Mouse (Mus musculus) midbrain, embryonic 16.5 days (tissue): Measurements from ENCODE around the gene Mrpl34. TPM values are rescaled to one million over a fixed set of nuclear protein-coding genes. Genes with fewer than 3 reads are reported as not detected.
"Not testable (repeated sequence)": the region's sequence is repeated elsewhere in the genome, so short reads cannot be mapped to it uniquely, and the experiment has no call there.

Experiments
- ATAC-seq: fragments of 200-750 bp; cut with Nextera tagmentation; 2 replicates; pipeline ENCODE4 v1.8.0; 2017; ENCODE audit warnings: moderate TSS enrichment
- H3K27ac ChIP-seq: fragments of 300-500 bp; sonication (generic); 2 replicates; pipeline ENCODE4 v1.5.1; 2014; ENCODE audit warnings: mild to moderate bottlenecking, low read length, mixed read lengths
- H3K27me3 ChIP-seq: fragments of 300-500 bp; sonication (generic); 2 replicates; pipeline ENCODE4 v1.6.1; 2014; ENCODE audit warnings: low read depth, low read length, mixed read lengths; ENCODE audit not compliant: control insufficient read depth, insufficient read depth
- H3K36me3 ChIP-seq: fragments of 300-500 bp; sonication (generic); 2 replicates; pipeline ENCODE4 v1.6.1; 2014; ENCODE audit warnings: mild to moderate bottlenecking, low read length, moderate library complexity, mixed read lengths; ENCODE audit not compliant: control insufficient read depth, insufficient read depth
- H3K4me1 ChIP-seq: fragments of 300-500 bp; sonication (generic); 2 replicates; pipeline ENCODE4 v1.6.1; 2014; ENCODE audit warnings: mild to moderate bottlenecking, low read length, mixed read lengths; ENCODE audit not compliant: control insufficient read depth, insufficient read depth
- H3K4me2 ChIP-seq: fragments of 300-500 bp; sonication (generic); 2 replicates; pipeline ENCODE4 v1.6.1; 2014; ENCODE audit warnings: mild to moderate bottlenecking, low read length, mixed read lengths
- H3K4me3 ChIP-seq: fragments of 300-500 bp; sonication (generic); 2 replicates; pipeline ENCODE4 v1.5.1; 2014; ENCODE audit warnings: low read depth, mild to moderate bottlenecking, low read length, moderate library complexity, mixed read lengths
- H3K9ac ChIP-seq: fragments of 300-500 bp; sonication (generic); 2 replicates; pipeline ENCODE4 v1.6.1; 2014; ENCODE audit warnings: low read depth, low read length, mixed read lengths
- H3K9me3 ChIP-seq: fragments of 300-500 bp; sonication (generic); replicated peaks from 2 replicates; pipeline ENCODE4 v1.6.1; 2014; ENCODE audit warnings: mild to moderate bottlenecking, low read length, mixed read lengths; ENCODE audit not compliant: control insufficient read depth, poor library complexity, severe bottlenecking
- WGBS: fragments of 180-500 bp; shearing (Covaris S2); extraction: QIAGEN DNeasy Blood & Tissue Kit; methylation state at CpG from one replicate; pipeline ENCODE4 v1.1.7; 2014; 5-methylcytosine and 5-hydroxymethylcytosine counted together
- polyA plus RNA-seq: library from polyadenylated mRNA; unstranded; fragments of >200 nt; fragmentation: Nextera tagmentation; extraction: Ambion mirVana; gene quantifications from 2 replicates; pipeline ENCODE4 v1.2.1, GENCODE M21; 2015

Gene Mrpl34
- polyA plus RNA-seq, result 182 and 191 TPM in 2 replicates

DNA sequence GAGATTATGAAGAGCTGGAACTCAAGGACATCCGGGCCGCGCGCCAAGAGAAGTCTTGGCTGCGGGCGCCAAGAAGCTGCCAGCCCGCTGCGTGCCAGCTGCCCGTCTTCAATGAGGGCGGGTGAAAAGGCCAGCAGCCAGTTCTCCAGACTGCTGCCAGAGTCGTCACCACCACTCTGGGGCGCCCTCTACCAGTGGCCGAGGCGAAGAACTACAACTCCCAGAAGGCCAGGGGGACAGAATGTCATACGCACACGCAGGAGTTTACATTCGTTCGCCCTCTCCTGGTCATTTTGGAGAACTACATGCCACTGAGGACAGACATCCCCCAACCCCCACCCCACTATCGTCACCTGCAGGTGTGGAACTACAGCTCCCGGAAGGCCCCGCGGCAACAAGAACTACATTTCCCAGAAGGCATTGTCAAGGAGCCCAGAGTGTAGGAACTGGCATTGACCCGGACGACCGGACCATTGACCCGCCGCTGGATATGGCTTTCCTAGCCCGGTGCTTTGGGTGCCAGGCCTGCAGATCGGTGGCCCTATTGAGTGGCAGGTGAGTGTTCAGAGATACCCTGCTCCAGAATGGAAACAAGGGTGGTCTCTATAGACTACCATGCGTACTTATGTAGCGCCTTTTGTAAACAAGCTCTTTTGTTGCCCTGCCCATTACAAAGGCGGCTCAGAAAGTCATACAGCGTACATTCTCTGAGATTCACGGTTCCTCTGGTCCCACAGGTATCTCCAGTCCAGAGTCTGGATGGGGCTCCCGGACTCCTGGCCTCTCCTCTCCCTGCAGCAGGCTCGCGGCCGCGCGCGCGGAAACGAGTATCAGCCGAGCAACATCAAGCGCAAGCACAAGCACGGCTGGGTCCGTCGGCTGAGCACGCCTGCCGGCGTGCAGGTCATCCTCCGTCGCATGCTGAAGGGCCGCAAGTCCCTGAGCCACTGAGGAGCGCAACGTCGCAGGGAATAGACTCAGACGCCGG, at the start of gene Mrpl34:
Gene Mrpl34 (plus strand): TSS at position 447 of the 988 bp plus-strand sequence.
- Histone ChIP-seq H3K27me3 (no peaks in the 10 kb centered on the region), H3K9me3 (no peaks in the 10 kb centered on the region), H3K27ac (peak within 1 kb of the TSS; percentile 86), H3K4me2 (peak within 1 kb of the TSS; percentile 95), H3K4me1 (peaks cover 39% of the 10 kb centered on the region), H3K9ac (peak within 1 kb of the TSS; percentile 93), H3K36me3 (peaks cover 7% of the 10 kb centered on the region), H3K4me3 (peak within 1 kb of the TSS; percentile 89)
- ATAC-seq, result peak; percentile 71
- WGBS, result under 1% methylated on average over 59 of the region's 59 CpGs

DNA sequence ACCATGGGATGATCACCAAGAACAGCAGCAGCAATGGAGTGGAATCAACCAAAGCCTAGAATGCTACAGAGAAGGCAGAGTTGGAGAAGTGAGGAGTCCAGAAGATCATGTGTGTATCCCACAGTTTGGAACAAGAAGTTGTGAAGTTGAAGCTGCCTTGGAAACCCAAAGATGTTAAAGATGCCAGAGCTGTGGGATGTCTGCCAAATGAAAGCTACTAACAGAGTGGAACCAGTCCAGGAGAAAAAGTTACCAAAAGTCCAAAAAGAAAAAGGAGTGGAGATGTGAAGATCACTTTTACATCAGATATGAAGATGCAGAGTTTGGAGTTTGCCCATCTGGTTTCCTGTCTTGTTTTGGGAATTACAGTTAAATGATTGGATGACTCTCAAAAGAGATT, 42.6 kb upstream of the Mrpl34 start:
- ATAC-seq, result no peak
- H3K27me3 ChIP-seq, result no peaks in the 10 kb centered on the region
- no peaks in the 10 kb centered on the region for H3K36me3 ChIP-seq
- H3K9ac ChIP-seq, result no peak overlapping the region
- no peak overlapping the region for H3K27ac ChIP-seq
- H3K4me1 ChIP-seq, result no peaks in the 10 kb centered on the region
- H3K4me2 ChIP-seq, result no peak overlapping the region
- no peak overlapping the region for H3K4me3 ChIP-seq
- no peaks in the 10 kb centered on the region for H3K9me3 ChIP-seq

DNA sequence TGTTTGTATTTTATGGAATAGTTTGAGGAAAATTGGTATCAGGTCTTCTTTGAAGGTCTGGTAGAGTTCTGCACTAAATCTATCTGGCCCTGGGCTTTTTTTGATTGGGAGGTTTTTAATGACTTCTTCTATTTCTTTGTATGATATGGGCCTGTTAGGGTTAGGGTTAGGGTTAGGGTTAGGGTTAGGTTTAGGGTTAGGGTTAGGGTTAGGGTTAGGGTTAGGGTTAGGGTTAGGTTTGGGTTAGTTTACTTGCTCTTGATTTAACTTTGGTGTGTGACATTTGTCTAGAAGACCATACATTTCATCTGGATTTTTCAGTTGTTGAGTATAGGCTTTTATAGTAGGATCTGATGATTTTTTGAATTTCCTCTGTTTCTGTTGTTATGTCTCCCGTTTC, 31.8 kb upstream of the Mrpl34 start:
- H3K4me3 ChIP-seq, H3K27me3 ChIP-seq, H3K4me1 ChIP-seq, H3K27ac ChIP-seq, H3K9me3 ChIP-seq, H3K9ac ChIP-seq, H3K36me3 ChIP-seq, H3K4me2 ChIP-seq, ATAC-seq: not testable (repeated sequence)
- 84% methylated on average over 1 of the region's 1 CpGs for WGBS

DNA sequence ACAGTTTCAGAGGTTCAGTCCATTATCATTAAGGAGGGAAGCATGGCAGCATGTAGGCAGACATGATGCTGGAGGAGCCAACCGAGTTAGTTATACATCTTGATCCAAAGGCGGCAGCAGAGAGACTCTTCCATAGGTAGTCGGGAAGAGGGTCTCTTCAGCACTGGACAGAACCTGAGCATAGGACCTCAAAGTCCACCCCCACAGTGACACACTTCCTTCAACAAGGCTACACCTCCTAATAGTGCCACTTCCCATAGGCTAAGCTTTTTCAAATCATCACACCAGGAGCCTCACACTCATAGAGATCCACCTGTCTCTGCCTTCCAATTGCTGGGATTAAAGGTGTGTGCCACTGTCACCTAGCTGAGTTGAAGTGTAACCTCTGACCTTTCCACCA, 27.7 kb upstream of the Mrpl34 start:
- no peaks in the 10 kb centered on the region for H3K4me1 ChIP-seq
- no peaks in the 10 kb centered on the region for H3K9me3 ChIP-seq
- no peaks in the 10 kb centered on the region for H3K36me3 ChIP-seq
- H3K9ac ChIP-seq, result no peak overlapping the region
- H3K27ac ChIP-seq, result no peak overlapping the region
- H3K27me3 ChIP-seq, result no peaks in the 10 kb centered on the region; the same call in 1 of the 2 replicates
- H3K4me3 ChIP-seq, result no peak overlapping the region
- no peak for ATAC-seq
- H3K4me2 ChIP-seq, result no peak overlapping the region
- WGBS, result 57% methylated on average over 3 of the region's 3 CpGs

DNA sequence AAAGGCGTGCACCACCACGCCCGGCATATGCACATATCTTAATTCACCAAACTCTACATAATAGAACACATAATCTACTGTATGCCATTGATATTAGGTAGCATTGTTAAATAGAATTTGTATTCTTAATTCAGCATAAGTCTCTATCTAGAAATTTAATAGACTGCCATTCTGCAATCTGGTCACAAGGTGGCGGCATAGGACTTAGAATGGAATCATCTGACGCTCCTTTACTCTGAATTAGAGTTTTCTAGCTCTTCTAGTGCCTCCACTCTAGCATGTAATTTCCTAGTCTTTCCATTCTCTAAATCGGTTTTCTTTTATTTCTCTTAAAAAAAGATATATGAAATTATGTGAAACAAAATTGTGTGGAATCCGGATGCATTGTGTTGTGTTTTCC, 23.4 kb upstream of the Mrpl34 start:
- ATAC-seq, result no peak
- H3K4me1 ChIP-seq, result no peaks in the 10 kb centered on the region
- H3K4me3 ChIP-seq, result no peak overlapping the region
- under 1% methylated on average over 7 of the region's 7 CpGs for WGBS
- no peaks in the 10 kb centered on the region for H3K36me3 ChIP-seq
- H3K27ac ChIP-seq, result no peak overlapping the region
- no peak overlapping the region for H3K4me2 ChIP-seq
- no peaks in the 10 kb centered on the region; the same call in 1 of the 2 replicates for H3K27me3 ChIP-seq
- H3K9ac ChIP-seq, result no peak overlapping the region
- H3K9me3 ChIP-seq, result no peaks in the 10 kb centered on the region

DNA sequence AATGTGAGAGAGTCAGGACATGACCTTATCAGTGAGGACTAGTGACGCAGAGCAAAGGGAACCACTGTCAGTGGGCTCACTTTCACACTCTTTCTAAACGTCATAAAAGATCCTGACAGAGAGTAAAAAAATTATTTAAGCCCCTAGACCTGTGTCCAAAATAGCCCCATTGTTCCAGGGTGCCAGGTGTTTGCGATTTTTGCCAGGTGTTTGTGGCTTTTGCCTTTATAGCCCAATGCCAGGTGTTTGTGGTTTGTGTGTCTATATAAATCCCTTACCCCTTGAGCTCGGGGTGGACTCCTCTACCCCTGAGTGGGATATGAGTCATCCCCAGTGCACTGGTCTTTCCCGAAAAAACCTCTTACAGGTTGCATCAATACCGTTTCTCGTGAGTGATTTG, 19.7 kb upstream of the Mrpl34 start:
- Histone ChIP-seq H3K27me3 (no peaks in the 10 kb centered on the region; the same call in 1 of the 2 replicates), H3K36me3 (no peaks in the 10 kb centered on the region), H3K9me3 (no peaks in the 10 kb centered on the region), H3K4me2 (no peak overlapping the region), H3K27ac (no peak overlapping the region), H3K9ac (no peak overlapping the region), H3K4me3 (no peak overlapping the region), H3K4me1 (no peaks in the 10 kb centered on the region)
- no peak for ATAC-seq
- 89% methylated on average over 7 of the region's 7 CpGs for WGBS

DNA sequence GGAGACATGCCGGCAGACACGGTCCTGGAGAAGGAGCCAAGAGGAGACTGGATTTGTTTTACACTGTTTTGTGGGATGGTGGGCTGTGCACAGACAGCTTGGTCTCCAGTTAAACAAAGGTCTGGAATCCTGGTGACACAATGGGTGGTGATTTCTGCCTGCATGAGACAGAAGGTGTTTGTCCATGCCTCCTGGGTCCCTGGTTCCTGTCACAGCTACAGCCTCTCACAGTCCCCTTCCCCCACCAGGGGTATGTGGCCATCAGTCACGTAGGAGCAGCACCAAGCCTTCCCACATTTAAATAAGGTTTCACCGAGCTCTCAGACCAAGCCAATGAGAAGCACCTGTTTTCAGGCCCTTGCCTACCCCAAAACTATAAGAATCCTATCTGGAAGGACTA, 13.4 kb upstream of the Mrpl34 start:
- no peak for ATAC-seq

DNA sequence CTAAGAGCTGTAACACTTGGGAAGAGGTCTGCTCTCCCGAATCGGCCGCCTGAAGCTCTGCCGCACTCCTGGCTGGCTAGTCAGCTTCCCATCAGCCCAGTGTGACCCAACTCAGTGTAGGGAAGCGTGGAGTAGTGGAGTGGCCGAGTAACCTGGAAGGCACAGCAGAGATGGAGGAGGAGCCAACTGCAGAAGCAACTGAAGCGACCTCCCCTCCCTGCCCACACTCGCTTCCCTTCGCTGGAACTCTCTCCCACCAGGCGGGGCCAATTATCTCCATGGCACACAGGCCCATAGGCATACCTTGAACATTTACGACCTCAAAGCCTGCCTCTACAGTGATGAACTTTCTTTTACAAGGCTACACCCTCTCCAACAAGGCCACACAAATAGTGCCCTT, 13.0 kb upstream of the Mrpl34 start:
- H3K4me2 ChIP-seq, result no peak overlapping the region
- no peak for ATAC-seq
- 51% methylated on average over 11 of the region's 11 CpGs for WGBS

More for the DNA sequence above, 13.4 kb upstream of the Mrpl34 start:
- no peaks in the 10 kb centered on the region for H3K4me1 ChIP-seq
- H3K9ac ChIP-seq, result no peak overlapping the region
- no peaks in the 10 kb centered on the region for H3K36me3 ChIP-seq
- no peaks in the 10 kb centered on the region for H3K27me3 ChIP-seq
- no peak overlapping the region for H3K4me2 ChIP-seq
- no peak overlapping the region for H3K27ac ChIP-seq
- 64% methylated on average over 4 of the region's 4 CpGs for WGBS
- H3K9me3 ChIP-seq, result no peaks in the 10 kb centered on the region; the same call in 1 of the 2 replicates
- H3K4me3 ChIP-seq, result no peak overlapping the region

DNA sequence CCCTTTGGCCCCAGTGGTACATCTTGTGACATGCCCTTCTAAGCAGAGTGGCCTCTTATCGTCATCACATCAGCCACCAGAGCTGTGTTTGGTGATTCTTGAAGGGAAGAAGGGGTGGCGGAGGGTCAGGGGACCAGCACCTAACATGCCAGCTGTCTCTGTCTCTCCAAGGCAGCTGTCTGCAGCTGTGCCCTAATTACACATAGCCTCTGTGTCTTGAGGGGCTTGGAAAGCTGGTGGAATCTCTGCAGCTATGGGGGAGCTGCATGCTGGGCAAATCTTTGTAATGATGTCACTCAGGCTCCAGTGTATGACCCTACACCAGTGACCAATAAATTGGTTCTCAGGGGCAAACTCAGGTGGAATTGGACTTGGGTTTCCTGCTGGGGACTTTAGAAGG, 12.1 kb upstream of the Mrpl34 start:
- Histone ChIP-seq H3K27me3 (no peaks in the 10 kb centered on the region), H3K4me3 (no peak overlapping the region), H3K4me2 (no peak overlapping the region), H3K9me3 (no peaks in the 10 kb centered on the region; the same call in 1 of the 2 replicates), H3K27ac (no peak overlapping the region), H3K36me3 (peaks cover 6% of the 10 kb centered on the region; the same call in 1 of the 2 replicates), H3K4me1 (no peaks in the 10 kb centered on the region), H3K9ac (no peak overlapping the region)
- 84% methylated on average over 2 of the region's 2 CpGs for WGBS
- no peak for ATAC-seq

More for the DNA sequence above, 13.0 kb upstream of the Mrpl34 start:
- Histone ChIP-seq H3K4me1 (no peaks in the 10 kb centered on the region), H3K36me3 (peaks cover 3% of the 10 kb centered on the region; the same call in 1 of the 2 replicates), H3K27ac (no peak overlapping the region), H3K4me3 (no peak overlapping the region), H3K27me3 (no peaks in the 10 kb centered on the region), H3K9ac (no peak overlapping the region), H3K9me3 (no peaks in the 10 kb centered on the region; the same call in 1 of the 2 replicates)
